Mouse (Mus musculus) ES-E14 (cell line): ENCODE measurements around the gene Tmem52b. TPM values are rescaled to one million over a fixed set of nuclear protein-coding genes. Genes with fewer than 3 reads are reported as not detected.
"Not testable (repeated sequence)": the region's sequence is repeated elsewhere in the genome, so short reads cannot be mapped to it uniquely, and the experiment has no call there.

Experiments used
- DNase-seq: peaks from one replicate; pipeline ENCODE4 v3.0.0-alpha.2; 2013; ENCODE audit warnings: low read depth, low spot score
- H3K27ac ChIP-seq: 2 replicates; pipeline ENCODE4 v1.5.1; 2012; ENCODE audit warnings: low read depth, mild to moderate bottlenecking, low read length, moderate library complexity, mixed read lengths; ENCODE audit not compliant: poor library complexity, insufficient read depth, severe bottlenecking
- H3K36me3 ChIP-seq: 2 replicates; pipeline ENCODE4 v1.6.1; 2012; ENCODE audit warnings: mild to moderate bottlenecking, low read length, moderate library complexity, mixed read lengths; ENCODE audit not compliant: control insufficient read depth, poor library complexity, insufficient read depth, severe bottlenecking
- H3K4me1 ChIP-seq, 2 experiments: fragments of 150-350 bp in 1 of 2; sonication (generic) in 1 of 2; 2 replicates each; pipeline ENCODE4 v1.6.1; 2012; ENCODE audit warnings: low read length in 2 of 2, mild to moderate bottlenecking in 1 of 2, mixed read lengths in 1 of 2; ENCODE audit not compliant: control insufficient read depth in 2 of 2, insufficient read depth in 2 of 2, poor library complexity in 1 of 2
- H3K4me3 ChIP-seq, 2 experiments: fragments of 150-350 bp in 1 of 2; sonication (generic) in 1 of 2; 2 replicates each; pipeline ENCODE4 v1.5.1; 2012; ENCODE audit warnings: low read length in 2 of 2, low read depth in 1 of 2, mild to moderate bottlenecking in 1 of 2, mixed read lengths in 1 of 2; ENCODE audit not compliant: insufficient read depth in 1 of 2, poor library complexity in 1 of 2, severe bottlenecking in 1 of 2
- H3K9ac ChIP-seq: 2 replicates; pipeline ENCODE4 v1.6.1; 2012; ENCODE audit warnings: low read depth, mild to moderate bottlenecking, low read length, mixed read lengths; ENCODE audit not compliant: poor library complexity, insufficient read depth, severe bottlenecking
- H3K9me3 ChIP-seq: fragments of 150-350 bp; sonication (generic); 2 replicates; pipeline ENCODE4 v1.6.1; 2012; ENCODE audit warnings: low read depth, mild to moderate bottlenecking, low read length; ENCODE audit not compliant: control insufficient read depth, insufficient read depth
- CHD2 ChIP-seq: IDR thresholded peaks from 2 replicates; pipeline ENCODE4 v1.6.1; 2014; ENCODE audit warnings: mild to moderate bottlenecking, low read depth, low read length, inconsistent platforms
- HCFC1 ChIP-seq: IDR thresholded peaks from 2 replicates; pipeline ENCODE4 v1.6.1; 2012; ENCODE audit warnings: low read length, inconsistent platforms, borderline replicate concordance; ENCODE audit not compliant: insufficient read depth
- MAFK ChIP-seq: IDR thresholded peaks from 2 replicates; pipeline ENCODE4 v1.6.1; 2014; ENCODE audit warnings: mild to moderate bottlenecking, low read depth, low read length, inconsistent platforms; ENCODE audit not compliant: insufficient read depth
- ZC3H11A ChIP-seq: IDR thresholded peaks from 2 replicates; pipeline ENCODE4 v1.6.1; 2012; ENCODE audit warnings: low read depth, mild to moderate bottlenecking, inconsistent platforms, low read length, borderline replicate concordance
- ZNF384 ChIP-seq: IDR thresholded peaks from 2 replicates; pipeline ENCODE4 v1.6.1; 2012; ENCODE audit warnings: low read depth, low read length, inconsistent platforms
- in situ Hi-C, 2 experiments: fragments of 600-800 bp; cut with MboI; formaldehyde crosslinking; loops; one replicate each; pipeline ENCODE4 v1.15.1; 2025; ENCODE audit warnings: low sequenced_read_pairs in 2 of 2, inconsistent platforms in 1 of 2; ENCODE audit not compliant: unreplicated experiment in 2 of 2
- total RNA-seq: library from RNA; depleted of rRNA; stranded (reverse); fragments of 300-350 nt; gene quantifications from 2 replicates; pipeline ENCODE4 v1.2.3, GENCODE M21; 2012

Gene Tmem52b
- total RNA-seq, 1 experiment, result not detected

DNA sequence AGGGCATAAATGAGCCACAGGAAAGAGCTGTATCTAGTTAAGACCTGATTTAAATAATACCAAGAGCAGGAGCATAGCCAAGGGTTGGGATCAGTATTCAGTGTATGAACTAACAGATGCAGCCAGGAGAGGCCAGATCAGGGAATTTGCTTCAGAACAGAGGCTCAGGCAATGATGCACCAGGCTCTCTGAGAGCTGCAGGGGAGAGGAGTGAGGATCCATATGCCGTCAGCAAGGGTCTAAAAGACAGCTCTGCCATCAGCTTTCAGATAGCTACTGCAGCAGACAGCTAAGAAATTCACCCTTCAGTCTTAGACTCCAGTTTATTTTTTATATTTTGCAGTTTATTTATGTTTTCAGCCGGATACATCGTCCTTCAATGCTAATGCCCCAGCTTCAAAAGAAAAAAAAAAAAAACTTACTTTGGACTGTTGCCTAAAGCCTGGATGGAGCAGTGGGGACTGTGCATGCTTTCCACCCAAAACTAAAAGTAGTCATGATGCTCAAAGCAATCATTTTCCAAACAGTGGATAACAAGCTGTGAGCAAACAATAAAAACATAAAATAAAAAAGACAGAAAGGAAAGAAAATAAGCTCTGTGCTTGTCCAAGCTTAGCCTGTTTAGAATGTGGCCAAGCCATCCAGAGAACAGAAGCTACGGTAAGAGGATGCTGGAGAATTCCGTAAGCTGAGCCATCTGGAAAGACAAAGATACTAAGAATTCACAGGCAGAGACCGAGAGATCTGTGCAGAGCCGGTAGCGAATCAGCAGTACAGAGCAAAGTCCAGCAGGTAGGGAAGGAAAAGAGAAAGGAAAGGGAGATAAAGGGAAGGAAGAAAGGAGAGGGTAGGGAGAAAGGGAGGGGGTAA lies 32.0 kb upstream of the Tmem52b start:
- Histone ChIP-seq H3K4me3 (no peak overlapping the region), H3K4me1 (no peaks in the 10 kb centered on the region), H3K36me3 (no peaks in the 10 kb centered on the region), H3K9ac (no peak overlapping the region), H3K9me3 (no peaks in the 10 kb centered on the region), H3K27ac (no peak overlapping the region)
- DNase-seq, result no peak
- no peak for TF ChIP-seq CHD2
- no peak for TF ChIP-seq MAFK
- TF ChIP-seq HCFC1, result no peak
- TF ChIP-seq ZC3H11A, result no peak
- TF ChIP-seq ZNF384, result no peak
- in situ Hi-C loops, result no loop called here

DNA sequence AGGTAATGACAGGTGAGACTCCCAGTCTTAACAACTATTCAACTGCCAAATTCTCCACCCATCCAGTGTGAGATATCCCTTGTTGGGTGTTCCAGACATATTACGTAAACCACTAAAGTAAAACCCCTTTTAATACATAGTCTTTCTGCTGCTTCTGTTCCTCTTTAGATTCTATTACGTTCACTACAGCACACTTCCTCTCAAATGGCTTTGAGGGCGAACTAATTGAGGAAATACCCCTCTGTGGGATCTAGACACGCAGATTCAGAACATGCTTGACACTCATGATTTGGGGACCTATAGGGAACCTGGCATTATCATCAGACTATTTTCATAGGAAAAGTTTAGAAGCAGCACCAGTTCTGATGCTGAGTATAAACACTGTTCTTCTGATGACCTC lies 17.4 kb upstream of the Tmem52b start:
- H3K4me3 ChIP-seq, result no peak overlapping the region
- no peak overlapping the region for H3K9ac ChIP-seq
- no peak overlapping the region for H3K27ac ChIP-seq
- TF ChIP-seq HCFC1 (no peak), ZNF384 (no peak), CHD2 (no peak), MAFK (no peak), ZC3H11A (no peak)
- H3K36me3 ChIP-seq, result no peaks in the 10 kb centered on the region
- H3K4me1 ChIP-seq, result no peaks in the 10 kb centered on the region
- H3K9me3 ChIP-seq, result no peaks in the 10 kb centered on the region
- in situ Hi-C loops, result no loop called here
- DNase-seq, result no peak

DNA sequence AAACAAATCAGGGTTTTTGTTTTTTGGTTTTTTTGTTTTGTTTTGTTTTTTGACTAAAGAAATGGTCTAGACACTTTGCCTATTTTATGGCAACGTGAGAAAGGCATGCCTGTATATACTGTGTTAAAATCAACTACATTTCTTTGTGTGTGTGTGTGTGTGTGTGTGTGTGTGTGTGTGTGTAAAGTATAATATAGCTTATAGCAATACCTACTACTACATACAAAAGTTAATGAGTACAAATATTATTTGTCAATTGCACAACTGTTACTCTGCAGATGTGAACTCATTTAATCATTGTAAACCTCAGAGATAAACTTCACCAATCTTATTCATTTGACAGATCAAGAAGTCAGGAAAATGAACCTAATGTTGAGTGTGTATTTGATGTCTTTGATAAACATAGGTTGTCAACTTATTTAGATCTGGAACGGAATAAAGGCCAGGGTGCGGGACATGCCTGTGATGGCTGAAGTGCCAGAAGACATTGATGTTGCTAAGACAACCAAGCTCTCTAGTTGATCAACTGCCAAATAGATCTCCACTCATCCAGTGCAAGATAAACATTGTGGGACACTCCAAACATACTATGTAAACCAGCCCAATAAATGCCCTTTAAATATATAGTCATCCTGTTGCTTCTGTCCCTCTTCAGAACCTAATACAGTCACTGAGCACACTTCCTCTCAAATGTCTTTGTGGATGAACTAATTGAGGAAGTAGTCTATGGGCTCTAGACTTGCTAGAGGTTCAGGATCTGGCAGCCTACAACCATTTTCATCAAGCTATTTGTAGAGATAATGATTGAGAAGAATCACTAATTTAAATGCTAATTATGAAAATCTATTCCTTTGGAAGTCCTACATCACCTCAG lies 14.8 kb upstream of the Tmem52b start:
- Histone ChIP-seq H3K27ac (no peak overlapping the region), H3K9me3 (no peaks in the 10 kb centered on the region), H3K4me3 (no peak overlapping the region), H3K9ac (no peak overlapping the region), H3K36me3 (no peaks in the 10 kb centered on the region), H3K4me1 (no peaks in the 10 kb centered on the region)
- in situ Hi-C loops, result no loop called here
- DNase-seq, result no peak
- TF ChIP-seq ZNF384 (no peak), HCFC1 (no peak), MAFK (no peak), CHD2 (no peak), ZC3H11A (no peak)

DNA sequence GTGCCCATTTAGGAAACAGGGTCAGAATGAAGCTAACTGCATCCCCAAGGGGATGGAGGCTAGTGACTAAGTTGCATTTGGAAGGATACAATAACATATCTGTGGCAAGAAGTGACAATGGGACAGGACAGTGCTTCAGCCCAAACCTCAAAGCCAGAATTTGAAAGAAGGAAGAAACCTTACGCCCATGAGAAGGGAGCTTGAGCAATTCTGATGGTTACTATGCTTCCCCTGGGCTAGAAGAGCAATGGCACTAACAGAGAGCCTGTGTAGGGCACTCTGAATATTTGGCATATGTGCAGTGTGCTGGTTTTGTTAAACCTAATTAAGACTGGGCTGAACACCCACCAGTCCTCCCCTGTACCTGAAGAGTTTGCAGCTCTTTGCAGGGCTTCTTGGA lies 12.8 kb upstream of the Tmem52b start:
- H3K4me3 ChIP-seq, H3K9ac ChIP-seq, H3K9me3 ChIP-seq, H3K36me3 ChIP-seq, H3K4me1 ChIP-seq, H3K27ac ChIP-seq, DNase-seq, in situ Hi-C loops: not testable (repeated sequence)
